Mouse (Mus musculus) megakaryocyte, embryonic 14.5 days (primary cell): Measurements from ENCODE around the gene Hist1h2bg.

ENCODE experiments used
- FLI1 ChIP-seq: IDR thresholded peaks from 2 replicates; pipeline ENCODE4 v1.6.1; 2012; ENCODE audit warnings: low read length, inconsistent platforms, mixed read lengths
- GATA1 ChIP-seq: IDR thresholded peaks from 3 replicates; pipeline ENCODE4 v1.6.1; 2012; ENCODE audit warnings: mixed read lengths, low read length, inconsistent platforms, borderline replicate concordance

GRCm38 (mm10) chr13:23546694-23547093, 24.5 kb upstream of the Hist1h2bg start:
- TF ChIP-seq FLI1 (no peak), GATA1 (no peak)
